Mouse (Mus musculus) CD4-positive naive resting alpha-beta T cell, adult 57 days (primary cell): ENCODE results near the gene 4930433I11Rik. TPM values are rescaled to one million over a fixed set of nuclear protein-coding genes. Genes with fewer than 3 reads are reported as not detected.

Experiments
- total RNA-seq: library from RNA; stranded (reverse); gene quantifications from one replicate; pipeline ENCODE4 v1.2.4, GENCODE M21; 2023

4930433I11Rik gene
- total RNA-seq, result not detected

GRCm38 (mm10) chr7:40987243-40987642 is at the start of gene 4930433I11Rik:
TSS of gene 4930433I11Rik (plus strand) at chr7:40987543.

GRCm38 (mm10) chr7:41032419-41032818 is 45.1 kb downstream of the 4930433I11Rik start, which contains the start of gene Gm4884:
TSS of gene Gm4884 (plus strand) at chr7:41032719.

Other genes starting within 250 kb of the 4930433I11Rik start
- not detected for gene Vstm2b, start 89.2 kb upstream of the 4930433I11Rik start, total RNA-seq
- not detected for gene Gm4884, start 45.2 kb downstream of the 4930433I11Rik start, total RNA-seq
- not detected for gene Gm5592, start 166.3 kb downstream of the 4930433I11Rik start, total RNA-seq